Mouse (Mus musculus): ENCODE data around the gene Atxn1.

The Atxn1 gene

DNA sequence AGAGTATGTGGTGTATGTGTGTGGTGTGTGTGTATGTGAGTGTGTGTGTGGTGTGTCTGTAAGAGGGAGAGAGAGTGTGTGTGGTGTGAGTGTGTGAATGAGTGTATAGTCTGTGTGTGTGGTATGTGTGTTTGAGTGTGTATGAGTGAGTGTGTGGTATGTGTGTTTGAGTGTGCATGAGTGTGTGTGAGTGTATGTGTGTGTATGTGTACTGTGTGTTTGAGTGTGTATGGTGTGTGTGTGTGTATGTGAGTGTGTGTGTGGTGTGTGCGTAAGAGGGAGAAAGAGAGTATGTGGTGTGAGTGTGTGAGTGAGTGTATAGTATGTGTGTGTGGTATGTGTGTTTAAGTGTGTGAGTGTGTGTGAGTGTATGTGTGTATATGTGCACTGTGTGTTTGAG is 41.7 kb downstream of the Atxn1 start:
- DNase-seq = no peak

DNA sequence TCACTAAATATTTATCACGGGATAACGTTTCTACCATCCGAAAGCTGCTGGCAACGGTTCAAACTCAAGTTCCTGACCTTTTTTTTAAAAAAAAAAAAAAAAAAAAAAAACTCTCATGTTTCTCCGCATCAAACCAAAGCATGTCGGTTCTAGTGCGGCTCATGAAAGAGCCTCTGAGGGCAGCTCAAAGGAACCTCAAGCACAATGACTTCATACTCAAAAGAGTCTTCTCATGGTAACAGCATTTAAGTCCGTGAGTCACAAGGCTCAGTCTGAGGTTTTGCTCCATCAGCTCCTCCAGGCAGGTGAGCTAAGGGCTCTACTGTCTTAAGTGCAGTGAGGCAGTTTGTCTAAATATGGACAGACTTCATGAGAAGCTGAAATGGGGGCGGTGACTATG is 42.3 kb downstream of the Atxn1 start:
- no peak for DNase-seq

DNA sequence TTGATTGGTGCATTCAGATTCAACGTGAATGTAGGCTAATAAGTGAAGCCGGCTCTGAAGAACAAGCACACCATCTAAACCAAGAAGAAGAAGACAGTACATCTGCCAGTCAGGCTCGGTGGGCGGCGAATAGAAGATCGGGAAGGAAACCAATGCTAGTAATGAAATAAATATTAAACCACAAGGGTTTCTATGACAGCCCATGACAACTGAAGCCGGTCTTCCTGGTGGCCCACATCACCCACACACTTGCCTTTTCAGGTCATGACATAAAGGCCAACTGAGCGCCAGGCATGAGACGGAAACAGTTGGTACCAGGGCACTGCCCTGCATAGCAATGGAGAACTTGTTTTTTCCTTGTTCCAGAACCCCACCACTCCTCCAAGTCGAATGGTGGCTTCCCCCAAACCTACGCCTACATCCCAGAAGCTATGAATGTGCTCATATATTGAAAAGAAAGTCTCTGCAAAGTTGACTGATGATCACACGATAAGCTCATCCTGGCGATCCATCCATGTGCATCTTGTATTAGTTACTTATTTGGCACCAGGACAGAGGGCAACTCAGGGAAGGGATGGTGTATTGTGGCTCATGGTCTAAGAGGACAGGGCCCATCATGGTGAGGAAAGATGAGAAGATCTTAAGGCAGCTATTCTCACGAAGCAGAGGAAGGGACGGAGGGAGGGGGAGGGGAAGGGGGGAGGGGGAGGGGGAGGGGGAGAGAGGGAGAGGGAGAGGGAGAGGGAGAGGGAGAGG is 45.7 kb downstream of the Atxn1 start:
- no peak for DNase-seq

DNA sequence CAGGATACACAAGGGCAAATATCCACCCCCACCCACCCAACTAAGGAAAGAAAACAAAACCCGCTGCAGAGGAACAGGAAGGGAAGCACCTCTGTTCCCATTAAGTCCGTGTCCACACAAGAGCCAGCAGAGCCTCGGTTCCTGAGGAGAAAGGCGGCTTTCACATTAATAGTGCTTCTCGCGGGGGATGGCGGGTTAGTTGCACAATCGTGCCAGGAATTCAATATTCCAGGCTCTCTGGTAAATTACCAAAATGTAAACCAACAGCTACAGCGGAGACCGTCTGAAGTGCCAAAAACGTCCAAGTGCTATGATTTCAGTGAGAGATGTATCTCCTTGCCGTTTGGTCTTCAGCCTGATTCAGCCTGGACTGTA is 46.8 kb downstream of the Atxn1 start:
- DNase-seq = no peak

DNA sequence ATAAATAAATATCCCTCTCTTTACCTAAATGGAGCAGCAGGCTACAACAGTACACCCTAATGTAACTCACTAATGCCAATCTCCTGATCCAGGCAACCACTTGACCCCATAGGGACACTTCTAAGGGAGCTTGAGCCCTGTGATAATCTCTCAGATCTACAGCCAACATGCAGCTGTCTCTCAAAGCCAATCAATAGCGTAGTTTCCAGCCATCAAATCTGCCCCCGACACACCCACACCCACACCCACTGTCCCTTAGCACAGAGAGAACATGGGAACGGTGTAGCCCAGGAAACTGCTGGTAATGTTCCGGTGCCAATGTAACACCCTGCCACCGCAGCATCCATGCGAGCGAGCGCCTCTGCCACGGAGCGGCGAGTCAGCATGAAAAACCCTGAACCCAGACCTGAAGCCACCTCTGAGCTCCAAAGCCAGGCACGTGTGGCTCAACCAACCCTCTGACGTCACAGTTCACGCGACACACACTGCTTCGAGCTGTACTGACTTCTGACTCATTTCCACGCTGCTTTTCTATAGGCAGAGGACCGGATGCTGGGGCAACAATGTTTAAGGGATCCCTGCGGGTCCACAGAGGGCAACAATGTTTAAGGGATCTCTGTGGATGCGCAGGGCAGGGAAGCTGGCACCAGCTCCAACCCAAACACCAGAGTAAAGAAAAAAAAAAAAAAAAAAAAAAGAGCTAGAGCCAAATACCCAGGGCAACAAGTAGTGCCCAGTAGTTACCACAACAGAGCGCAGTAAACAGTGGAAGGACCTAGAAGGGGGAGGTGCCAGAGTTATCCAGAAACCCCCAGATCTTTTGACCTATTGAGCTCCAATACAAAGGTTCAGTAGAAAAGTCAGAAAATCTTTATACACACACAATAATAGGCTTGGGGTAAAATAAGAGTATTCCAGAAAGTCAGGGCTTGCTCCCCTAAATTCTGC is 47.5 kb downstream of the Atxn1 start:
- no peak for DNase-seq

DNA sequence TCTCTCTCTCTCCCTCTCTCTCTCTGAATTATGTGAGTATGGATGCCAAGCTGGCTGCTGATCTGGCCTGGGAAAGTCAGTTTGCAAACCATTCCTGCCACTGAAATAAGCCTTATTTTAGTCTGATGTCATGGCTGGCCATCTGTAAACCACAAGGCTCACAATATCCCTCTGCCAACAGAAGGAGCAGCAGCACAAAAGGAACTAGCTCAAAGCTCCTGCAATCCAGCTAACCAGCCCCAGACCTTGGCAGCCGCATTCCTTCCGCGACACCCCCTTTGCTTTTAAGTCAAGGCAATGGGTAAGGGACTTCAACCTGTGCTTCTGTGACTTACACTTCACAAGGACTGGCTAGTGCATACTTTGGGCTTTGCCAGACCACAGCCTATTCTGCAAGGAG is 48.9 kb downstream of the Atxn1 start:
- DNase-seq = no peak

DNA sequence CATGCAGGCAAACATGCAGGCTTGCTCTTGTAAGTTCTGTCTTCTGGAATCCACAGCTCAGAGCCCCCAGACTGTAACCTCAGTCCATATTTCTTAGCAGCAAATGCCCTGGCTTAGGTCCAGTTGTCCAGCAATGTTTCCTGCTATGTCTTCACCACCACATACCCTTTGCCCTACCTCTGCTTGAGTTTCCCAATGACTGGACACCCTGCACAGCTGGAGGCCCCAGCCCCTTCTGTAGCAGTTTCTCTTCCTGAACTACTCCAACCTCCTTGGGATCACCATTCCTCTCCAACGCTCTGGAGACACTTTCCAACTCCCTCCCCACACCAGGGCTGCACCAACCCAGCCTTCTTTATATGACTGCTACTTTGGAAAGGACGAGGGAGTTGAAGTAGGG is 49.8 kb downstream of the Atxn1 start:
- DNase-seq = no peak

DNA sequence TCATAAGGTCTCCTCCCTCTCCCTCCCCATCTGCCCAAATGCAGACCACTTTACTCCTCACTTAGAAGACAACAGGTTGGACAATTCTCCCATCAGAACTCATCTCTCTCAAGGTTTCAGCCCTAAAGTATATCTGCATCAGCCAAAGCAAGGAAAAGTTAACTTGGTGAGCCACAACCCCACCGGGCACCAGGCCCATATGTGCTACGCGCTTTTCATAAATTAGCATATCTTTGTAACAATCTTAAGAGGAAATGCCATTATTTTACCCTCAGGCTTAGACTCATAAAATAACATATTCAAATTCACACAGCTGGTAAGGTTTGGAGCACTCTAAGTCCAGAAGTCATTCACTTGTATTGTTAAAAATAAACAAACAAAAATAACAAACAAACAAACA is 50.7 kb downstream of the Atxn1 start:
- DNase-seq = no peak

DNA sequence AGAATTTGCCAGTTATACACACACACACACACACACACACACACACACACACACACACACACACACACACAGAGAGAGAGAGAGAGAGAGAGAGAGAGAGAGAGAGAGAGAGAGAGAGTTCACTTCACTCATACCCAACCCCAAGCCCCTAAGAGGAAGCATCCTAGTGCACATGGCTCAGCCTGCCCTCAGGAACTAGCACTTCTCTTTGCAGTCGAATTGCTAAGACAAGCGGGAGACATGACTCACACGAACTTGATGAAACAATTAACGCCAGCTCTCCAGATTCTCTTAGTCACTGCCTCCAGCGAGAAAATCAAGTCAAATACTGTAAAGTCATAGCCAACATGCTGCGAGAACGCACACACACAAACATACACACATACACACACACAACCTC is 53.0 kb downstream of the Atxn1 start:
- no peak for DNase-seq

DNA sequence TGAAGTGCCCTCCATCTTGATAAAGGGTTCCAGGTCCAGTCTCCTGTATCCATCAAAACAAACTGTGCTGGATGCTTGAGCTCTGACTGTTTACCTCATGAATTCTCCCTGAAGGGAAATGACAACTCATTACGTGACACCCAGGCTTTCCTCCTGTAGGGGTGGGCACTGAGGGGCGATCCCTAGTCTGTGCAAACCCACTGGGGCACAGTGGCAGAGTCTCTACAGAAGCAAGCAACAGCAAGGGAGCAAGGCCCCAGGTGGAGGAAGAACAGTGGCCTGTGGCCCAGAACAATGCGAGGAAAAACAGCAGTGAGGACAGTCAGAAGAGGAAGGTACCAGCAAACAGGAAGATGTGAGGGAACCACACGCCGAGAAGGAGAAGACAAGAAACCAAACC is 53.7 kb downstream of the Atxn1 start:
- no peak for DNase-seq

DNA sequence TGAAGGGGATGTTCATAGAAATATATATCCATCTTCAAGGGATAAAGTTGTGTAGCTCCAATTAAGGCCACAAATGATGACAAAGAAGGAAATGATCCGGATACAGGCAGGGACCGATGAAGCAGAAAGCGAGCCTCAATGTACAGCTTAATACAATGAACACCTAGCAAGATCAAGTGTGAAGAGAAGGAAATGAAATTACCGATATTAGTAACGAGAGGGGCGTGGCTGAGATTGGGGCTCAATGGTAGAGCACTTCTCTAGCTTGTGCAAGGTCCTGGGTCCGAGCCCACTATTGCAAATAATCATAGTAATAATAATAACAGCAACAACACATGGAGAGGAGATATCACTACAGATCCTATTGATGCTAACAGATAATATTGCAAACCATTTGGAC is 54.5 kb downstream of the Atxn1 start:
- no peak for DNase-seq

DNA sequence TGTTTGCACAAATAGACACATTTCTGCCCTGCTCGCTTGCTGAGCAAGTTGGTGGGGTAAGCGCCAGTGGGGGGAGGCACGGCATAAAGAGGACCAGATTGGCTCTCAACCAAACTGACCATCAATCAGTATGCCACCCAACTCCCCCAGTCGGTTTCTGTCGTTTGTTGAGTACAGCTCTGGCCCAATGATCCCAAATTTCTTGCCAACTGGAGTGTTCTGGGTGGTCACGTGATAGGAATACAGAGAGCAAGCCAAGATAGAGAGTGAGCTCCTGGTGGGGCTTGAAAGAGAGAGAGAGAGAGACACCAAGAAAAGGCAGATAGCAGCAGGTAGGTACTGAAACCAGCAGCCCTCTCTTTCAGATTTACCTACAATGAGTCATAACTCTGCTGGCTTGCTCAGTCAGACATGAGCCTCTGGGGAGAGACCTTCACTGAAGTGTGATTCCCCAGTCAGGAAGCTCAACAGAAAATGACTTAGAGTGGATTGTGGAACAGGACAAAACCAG is 57.6 kb downstream of the Atxn1 start:
- DNase-seq = no peak

DNA sequence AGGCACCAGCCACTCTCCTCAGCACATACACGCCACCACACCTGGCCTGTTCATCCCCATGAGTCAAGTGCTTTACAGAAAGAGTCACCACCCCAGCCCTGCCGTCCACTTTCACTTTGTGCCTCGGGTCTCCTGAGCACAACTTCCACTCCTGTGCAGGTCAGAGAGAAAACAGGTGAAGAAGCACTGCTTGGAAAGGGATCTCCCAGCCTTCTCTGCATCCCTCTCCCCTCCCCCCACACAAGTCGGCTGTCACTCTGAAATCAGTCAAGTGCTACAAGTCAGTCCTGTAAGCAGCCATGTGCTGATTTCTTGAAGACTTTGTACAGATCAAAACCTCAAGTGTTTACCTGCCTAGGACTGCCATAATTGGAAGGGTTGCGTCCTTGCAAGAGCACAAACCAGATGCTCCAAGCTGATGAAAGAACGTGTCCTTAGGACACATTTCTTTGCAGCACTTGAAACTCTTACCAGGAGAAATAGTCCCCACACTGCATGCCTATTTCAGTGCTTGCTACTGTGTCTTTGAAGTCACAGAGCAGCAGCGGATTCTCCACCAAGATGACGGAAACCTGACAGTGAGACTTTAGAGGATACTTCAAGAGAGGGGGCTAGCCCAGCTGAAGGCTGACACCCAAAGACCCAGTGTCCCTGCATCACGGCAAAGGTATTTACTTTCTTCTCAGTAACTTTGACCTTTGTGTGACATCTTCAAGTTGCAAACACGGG is 58.2 kb downstream of the Atxn1 start:
- no peak for DNase-seq

DNA sequence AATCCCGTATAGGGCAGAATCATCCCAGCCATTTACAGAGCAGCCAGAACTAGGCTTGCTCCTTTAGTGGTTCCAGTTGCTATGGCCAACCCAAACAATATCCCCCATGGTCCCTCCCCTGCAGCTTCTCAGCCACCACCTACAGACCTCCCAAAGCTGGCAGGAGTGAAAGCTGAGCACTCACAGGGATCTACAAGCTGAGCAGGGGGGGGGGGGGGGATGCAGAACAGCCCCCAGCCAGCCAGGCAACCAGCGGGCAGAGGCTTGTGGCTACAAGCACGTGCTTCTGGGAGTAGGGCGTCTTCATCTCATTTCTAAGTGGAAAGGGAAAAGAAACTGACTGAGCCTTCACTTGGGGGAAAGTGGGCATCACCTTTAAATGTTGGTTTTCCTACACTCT is 59.9 kb downstream of the Atxn1 start:
- DNase-seq = no peak

DNA sequence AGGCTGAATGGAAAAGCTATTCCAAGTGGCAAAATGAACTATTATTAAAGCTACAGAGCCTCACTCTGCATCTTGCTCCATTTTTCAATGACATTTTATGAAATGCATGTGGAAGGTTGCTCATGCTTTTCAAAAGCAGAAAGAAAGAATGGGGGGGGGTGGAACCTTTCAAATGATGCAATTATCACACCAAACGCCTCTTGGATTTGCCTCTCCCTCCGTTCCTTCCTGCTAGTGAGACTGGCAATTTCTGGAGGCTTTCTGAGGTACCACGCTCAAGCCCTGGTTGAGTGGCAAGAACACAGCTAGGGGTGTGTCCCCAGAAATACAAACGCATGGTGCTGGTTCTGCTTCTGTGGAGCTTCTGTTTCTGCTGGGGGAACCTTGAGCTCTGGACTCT is 60.4 kb downstream of the Atxn1 start:
- no peak for DNase-seq

DNA sequence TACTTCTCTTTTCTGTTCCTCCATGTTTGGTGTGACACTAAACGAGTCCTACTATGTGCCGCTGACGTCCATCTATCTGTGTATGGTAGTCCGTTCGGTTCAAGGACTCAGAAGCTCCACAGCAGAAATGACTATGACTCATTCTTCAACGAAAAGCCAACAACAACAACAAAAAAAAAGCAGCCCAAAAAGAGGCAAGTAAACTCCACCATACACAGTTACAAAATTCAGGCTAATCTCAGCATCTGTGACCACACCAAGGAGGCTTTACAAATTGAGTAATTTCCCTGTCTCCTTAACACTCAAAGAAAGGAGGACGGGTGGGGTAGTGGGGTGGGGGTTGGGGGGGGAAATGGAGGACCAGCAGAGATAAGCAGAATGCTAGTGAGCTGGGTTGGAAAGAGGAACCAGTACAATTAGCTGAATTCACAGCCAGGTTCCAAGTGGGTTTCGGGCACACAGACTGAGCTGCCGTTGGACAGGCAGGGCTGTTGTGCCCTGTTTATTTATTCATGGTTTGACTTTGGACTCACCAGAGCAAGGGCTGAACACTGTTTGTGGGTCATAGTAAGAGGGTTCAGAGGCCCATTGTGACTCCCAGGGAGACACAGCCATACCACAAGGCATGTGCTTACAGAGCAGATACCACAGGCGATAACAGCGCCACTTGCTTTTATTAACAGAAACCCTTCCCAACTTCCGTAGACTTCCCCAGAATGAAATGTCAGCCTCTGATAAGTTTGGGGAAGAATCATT is 61.1 kb downstream of the Atxn1 start:
- no peak for DNase-seq

DNA sequence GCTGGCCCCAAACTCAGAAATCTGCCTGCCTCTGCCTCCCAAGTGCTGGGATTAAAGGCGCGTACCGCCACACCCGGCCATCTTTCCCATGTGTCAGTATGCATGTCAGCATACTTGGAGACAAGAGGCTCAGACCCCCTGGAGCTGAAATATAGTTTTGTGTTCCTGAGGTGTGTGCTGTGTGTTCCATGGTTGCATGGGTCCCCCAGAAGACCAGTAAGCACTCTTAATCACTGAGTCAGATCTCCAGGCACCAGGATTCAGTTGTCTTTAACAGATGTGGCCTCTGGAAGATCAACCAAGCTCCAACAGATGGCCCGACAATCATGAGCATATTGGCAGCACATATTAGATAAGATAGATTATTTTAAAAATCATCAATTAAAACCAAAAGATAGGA is 62.4 kb downstream of the Atxn1 start:
- DNase-seq = no peak

DNA sequence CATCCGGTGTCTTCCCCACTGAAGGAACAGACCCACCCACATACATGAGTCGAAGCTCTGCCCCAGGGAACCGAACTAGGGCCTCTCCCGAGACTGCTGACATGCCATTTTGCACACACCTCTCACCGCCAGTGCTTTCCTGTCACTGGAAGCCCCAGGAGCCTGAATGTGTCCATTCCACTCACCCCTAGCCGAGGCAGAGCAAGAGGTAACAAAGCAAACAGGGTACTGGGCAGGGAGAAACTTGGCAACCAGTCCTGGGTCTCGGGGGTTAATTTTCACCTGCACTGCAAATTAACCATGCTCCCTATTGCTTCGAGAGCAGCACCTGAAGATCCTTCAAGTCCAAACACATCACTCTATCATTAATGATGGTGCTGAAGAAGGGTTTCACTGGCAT is 64.0 kb downstream of the Atxn1 start:
- no peak for DNase-seq

DNA sequence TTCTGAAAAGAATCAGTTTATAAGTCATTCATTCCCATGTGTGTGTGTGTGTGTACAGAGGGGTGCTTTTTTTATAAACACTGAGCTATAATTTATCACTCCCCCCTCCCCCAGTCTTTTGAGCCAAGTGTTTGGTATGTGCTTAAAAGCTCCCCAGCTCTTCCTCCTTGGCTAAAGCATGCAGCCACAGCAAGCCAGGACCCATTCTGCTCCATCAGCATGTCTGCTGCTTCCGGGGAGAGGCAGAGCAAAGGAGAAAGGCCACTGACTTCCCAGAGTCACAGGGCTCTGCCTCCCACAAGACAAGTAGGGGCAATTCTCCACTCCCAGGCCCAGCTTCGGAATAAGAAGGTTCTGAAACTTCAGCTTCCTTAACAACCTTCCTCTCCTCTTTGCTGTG is 67.2 kb downstream of the Atxn1 start:
- DNase-seq = no peak

DNA sequence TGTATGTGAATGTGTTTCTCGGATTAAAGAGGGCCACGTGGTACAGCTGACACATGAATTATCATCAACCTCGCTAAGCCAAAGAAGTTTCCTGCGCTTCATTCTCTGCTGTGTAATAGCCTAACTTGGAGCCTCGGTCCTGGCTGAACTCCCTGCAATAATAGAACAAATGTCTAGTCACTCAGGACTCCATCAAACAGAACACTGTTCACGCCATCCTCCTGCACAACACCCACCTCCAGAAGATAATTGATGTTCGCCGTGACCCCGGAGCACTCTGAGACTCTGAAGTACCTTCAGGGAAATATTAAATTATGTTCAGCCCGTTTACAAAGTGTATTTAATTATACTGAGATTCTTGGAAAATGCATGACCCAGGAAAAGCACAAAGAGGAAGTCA is 70.0 kb downstream of the Atxn1 start:
- no peak for DNase-seq

DNA sequence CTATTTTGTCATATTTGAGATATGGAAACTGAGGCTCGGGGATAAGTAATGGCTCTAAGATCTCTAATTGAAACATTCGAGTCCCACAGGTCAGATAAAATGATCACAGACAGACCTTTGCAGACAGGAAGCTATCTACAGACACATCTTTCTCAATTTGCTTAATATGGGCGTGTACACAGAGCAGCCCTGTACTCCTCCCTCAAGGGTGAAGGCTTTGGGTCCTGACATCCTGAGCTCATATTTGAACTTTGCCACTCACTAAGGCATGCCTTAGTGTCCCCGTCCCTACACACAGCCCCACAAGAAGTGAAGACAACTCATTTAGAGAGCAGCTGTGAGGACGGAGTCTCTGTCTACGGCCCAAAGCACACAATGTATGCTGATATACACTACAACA is 70.6 kb downstream of the Atxn1 start:
- no peak for DNase-seq

DNA sequence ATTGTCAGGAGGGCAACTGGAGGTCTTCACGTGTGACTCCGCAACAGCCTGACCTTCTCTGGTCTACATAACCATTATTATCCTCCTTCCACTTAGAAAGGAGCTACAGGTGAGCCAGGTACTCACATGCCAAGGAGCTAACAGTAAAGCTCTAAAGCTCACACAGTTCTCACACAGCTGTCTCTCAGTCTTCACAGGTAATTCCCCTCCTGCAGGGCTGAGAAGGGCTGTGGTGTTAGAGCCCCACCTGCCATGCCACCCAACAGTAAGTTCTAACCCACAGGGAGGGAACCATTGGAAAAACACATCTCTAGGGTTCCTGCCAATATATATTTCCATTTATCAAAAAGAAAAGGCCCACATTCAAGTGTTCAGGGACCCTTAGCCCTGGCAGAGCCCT is 73.7 kb downstream of the Atxn1 start:
- DNase-seq = no peak
